Mouse (Mus musculus): Measurements from ENCODE around the gene Sema6c. TPM values are rescaled to one million over a fixed set of nuclear protein-coding genes. Genes with fewer than 3 reads are reported as not detected.
"Not testable (repeated sequence)": the region's sequence is repeated elsewhere in the genome, so short reads cannot be mapped to it uniquely, and the experiment has no call there.

Sema6c gene
- polyA plus RNA-seq, 1 experiment from 2014 or later, result 22.6 TPM

DNA sequence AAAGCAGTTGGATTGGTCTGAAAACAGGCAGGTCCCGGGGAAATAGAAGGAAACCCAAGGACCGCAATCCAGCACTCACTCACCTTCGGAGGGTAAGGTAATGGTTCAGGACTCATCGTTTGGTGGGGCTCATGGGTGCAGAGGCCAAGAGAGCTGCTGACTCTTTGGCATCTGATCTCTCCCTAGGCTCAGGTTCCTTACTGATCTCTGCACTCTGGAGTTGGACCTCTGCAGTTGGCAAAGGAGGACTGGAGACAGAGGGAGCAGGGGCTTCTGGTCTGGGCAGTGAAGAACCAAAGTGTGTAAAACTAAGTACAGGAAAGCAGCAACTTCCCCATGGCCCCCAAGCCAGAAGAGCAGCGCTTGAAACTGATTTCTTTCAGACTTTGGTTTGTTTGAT is 30.2 kb upstream of the Sema6c start:
- no peak for ATAC-seq (ENCODE audit: low FRiP score)
- no peak overlapping the region for H3K9ac ChIP-seq (ENCODE audit: low read depth, low read length)
- WGBS, result 92% methylated on average over 5 of the region's 5 CpGs

DNA sequence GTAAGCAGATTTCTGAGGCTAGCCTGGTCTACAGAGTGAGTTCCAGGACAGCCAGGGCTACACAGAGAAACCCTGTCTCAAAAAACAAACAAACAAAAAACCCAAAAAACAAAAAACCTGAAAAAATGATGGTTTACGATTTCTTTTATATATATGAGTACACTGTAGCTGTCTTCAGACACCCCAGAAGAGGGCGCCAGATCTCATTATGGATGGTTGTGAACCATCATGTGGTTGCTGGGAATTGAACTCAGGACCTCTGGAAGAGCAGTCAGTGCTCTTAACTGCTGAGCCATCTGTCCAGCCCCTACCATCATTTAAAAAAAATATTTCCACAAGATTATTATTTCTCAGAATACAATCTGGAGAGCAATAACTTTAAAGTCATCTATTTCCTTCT is 27.9 kb upstream of the Sema6c start:
- not testable (repeated sequence) for H3K27me3 ChIP-seq (ENCODE audit: control insufficient read depth, insufficient read depth, low read length); H3K9ac ChIP-seq (ENCODE audit: low read depth, low read length); ATAC-seq (ENCODE audit: low FRiP score); H3K4me3 ChIP-seq (ENCODE audit: low read depth, low read length); H3K27ac ChIP-seq (ENCODE audit: low read depth, low read length); DNase-seq (ENCODE audit: low spot score); H3K36me3 ChIP-seq (ENCODE audit: control insufficient read depth, insufficient read depth, low read length); H3K4me1 ChIP-seq (replicated peaks; ENCODE audit: control insufficient read depth, insufficient read depth, low read length); H3K9me3 ChIP-seq (ENCODE audit: control insufficient read depth, low read length); H3K4me2 ChIP-seq (replicated peaks; ENCODE audit: low read depth, low read length)
- WGBS, result 80% methylated on average over 2 of the region's 2 CpGs

More for the DNA sequence above, 30.2 kb upstream of the Sema6c start:
- H3K27me3 ChIP-seq (ENCODE audit: control insufficient read depth, insufficient read depth, low read length), result no peaks in the 10 kb centered on the region
- no peaks in the 10 kb centered on the region for H3K36me3 ChIP-seq (ENCODE audit: control insufficient read depth, insufficient read depth, low read length)
- H3K4me3 ChIP-seq (ENCODE audit: low read depth, low read length), result no peak overlapping the region
- no peak for DNase-seq (ENCODE audit: low spot score)
- H3K4me1 ChIP-seq (replicated peaks; ENCODE audit: control insufficient read depth, insufficient read depth, low read length), result no peaks in the 10 kb centered on the region; the same call in 1 of the 2 replicates
- H3K27ac ChIP-seq (ENCODE audit: low read depth, low read length), result no peak overlapping the region
- H3K4me2 ChIP-seq (replicated peaks; ENCODE audit: low read depth, low read length), result no peak overlapping the region
- no peaks in the 10 kb centered on the region for H3K9me3 ChIP-seq (ENCODE audit: control insufficient read depth, low read length)

DNA sequence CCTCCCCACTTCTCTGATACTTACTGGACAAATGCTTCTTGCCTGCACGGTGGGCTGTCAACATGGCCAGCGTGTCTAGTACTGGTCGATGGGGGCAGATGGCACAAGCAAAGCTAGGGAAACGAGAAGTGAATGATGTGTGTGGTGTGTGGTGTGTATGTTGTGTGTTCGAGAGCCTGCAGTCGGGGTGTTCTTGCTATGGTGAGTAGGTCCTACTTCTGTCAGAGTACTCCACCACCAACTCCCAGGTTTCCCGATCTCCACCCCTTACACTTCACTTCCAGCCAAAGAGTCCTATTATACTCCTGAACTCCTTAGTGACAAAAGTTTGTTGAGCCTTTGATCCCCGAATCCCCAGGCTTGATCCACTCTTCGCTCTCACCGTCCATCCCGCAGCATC is 27.1 kb upstream of the Sema6c start:
- peak overlapping the region; percentile 67 for H3K9ac ChIP-seq (ENCODE audit: low read depth, low read length)
- H3K27me3 ChIP-seq (ENCODE audit: control insufficient read depth, insufficient read depth, low read length), result no peaks in the 10 kb centered on the region
- H3K27ac ChIP-seq (ENCODE audit: low read depth, low read length), result no peak overlapping the region
- 55% methylated on average over 11 of the region's 11 CpGs for WGBS
- H3K4me3 ChIP-seq (ENCODE audit: low read depth, low read length), result peak overlapping the region; percentile 62
- H3K36me3 ChIP-seq (ENCODE audit: control insufficient read depth, insufficient read depth, low read length), result no peaks in the 10 kb centered on the region
- H3K9me3 ChIP-seq (ENCODE audit: control insufficient read depth, low read length), result no peaks in the 10 kb centered on the region
- no peaks in the 10 kb centered on the region; the same call in 1 of the 2 replicates for H3K4me1 ChIP-seq (replicated peaks; ENCODE audit: control insufficient read depth, insufficient read depth, low read length)
- no peak for DNase-seq (ENCODE audit: low spot score)
- peak; percentile 0; the same call in 1 of the 2 replicates for ATAC-seq (ENCODE audit: low FRiP score)
- peak overlapping the region; percentile 74 for H3K4me2 ChIP-seq (replicated peaks; ENCODE audit: low read depth, low read length)

DNA sequence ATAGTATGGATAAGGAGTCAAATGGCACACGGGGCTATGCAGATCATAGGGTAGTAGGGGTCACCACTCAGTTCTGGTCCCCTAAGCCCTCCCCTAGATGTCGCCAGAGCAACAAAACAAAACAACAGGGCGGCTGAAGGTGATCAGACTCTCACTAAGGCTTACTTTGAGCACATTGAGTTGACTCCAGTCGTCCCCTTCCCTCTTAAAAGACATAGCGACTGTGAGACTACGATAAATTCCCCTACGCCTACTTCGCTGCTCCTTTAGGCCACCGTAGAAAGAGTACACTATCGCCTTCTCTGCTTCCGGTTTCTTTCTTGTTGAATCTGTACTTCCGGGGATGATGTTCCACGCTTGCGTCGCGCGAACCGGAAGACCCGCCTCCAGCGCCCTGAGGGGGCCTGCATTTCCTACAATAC is 26.6 kb upstream of the Sema6c start, which contains the start of the genes Scnm1 and Lysmd1:
Gene Scnm1, minus strand, starts transcription at position 332 of the 422 bp plus-strand sequence.
Gene Lysmd1, plus strand, starts transcription at position 409 of the 422 bp plus-strand sequence.
- Histone ChIP-seq H3K9ac (ENCODE audit: low read depth, low read length) (peak within 1 kb of the TSS; percentile 67), H3K27me3 (ENCODE audit: control insufficient read depth, insufficient read depth, low read length) (no peaks in the 10 kb centered on the region), H3K4me2 (replicated peaks; ENCODE audit: low read depth, low read length) (peak within 1 kb of the TSS; percentile 74), H3K27ac (ENCODE audit: low read depth, low read length) (no peak within 1 kb of the TSS; the same call in 1 of the 2 replicates), H3K9me3 (ENCODE audit: control insufficient read depth, low read length) (no peaks in the 10 kb centered on the region), H3K36me3 (ENCODE audit: control insufficient read depth, insufficient read depth, low read length) (no peaks in the 10 kb centered on the region), H3K4me1 (replicated peaks; ENCODE audit: control insufficient read depth, insufficient read depth, low read length) (no peaks in the 10 kb centered on the region; the same call in 1 of the 2 replicates), H3K4me3 (ENCODE audit: low read depth, low read length) (peak within 1 kb of the TSS; percentile 62)
- ATAC-seq (ENCODE audit: low FRiP score), result peak; percentile 93
- peak; percentile 92 for DNase-seq (ENCODE audit: low spot score)
- under 1% methylated on average over 20 of the region's 20 CpGs for WGBS

DNA sequence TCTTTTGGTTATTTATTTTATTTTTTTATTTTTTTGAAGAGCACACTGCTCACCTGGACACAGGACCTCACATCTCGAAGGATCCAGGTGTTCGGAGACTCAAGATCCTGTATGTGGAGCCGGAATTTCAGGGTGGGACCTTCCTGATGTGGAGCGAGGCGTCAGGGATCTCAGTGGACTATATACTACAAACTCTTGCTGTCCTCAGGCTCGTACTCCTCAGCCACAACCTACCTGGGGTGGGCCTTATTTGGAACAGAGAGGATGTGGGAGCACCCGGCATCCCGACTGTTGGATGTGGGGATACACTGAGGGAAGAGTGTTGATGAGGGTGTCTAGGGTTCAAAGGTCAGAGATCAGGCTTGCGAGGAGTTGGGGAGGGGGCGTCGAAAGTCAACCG is 26.1 kb upstream of the Sema6c start:
- H3K27me3 ChIP-seq (ENCODE audit: control insufficient read depth, insufficient read depth, low read length); H3K9ac ChIP-seq (ENCODE audit: low read depth, low read length); DNase-seq (ENCODE audit: low spot score); H3K27ac ChIP-seq (ENCODE audit: low read depth, low read length); H3K4me1 ChIP-seq (replicated peaks; ENCODE audit: control insufficient read depth, insufficient read depth, low read length); H3K4me2 ChIP-seq (replicated peaks; ENCODE audit: low read depth, low read length); H3K9me3 ChIP-seq (ENCODE audit: control insufficient read depth, low read length); H3K36me3 ChIP-seq (ENCODE audit: control insufficient read depth, insufficient read depth, low read length): not testable (repeated sequence)
- WGBS, result no CpG with 5 or more reads among the region's 12 CpGs
- H3K4me3 ChIP-seq (ENCODE audit: low read depth, low read length), result peak overlapping the region; percentile 62
- ATAC-seq (ENCODE audit: low FRiP score), result peak; percentile 61

DNA sequence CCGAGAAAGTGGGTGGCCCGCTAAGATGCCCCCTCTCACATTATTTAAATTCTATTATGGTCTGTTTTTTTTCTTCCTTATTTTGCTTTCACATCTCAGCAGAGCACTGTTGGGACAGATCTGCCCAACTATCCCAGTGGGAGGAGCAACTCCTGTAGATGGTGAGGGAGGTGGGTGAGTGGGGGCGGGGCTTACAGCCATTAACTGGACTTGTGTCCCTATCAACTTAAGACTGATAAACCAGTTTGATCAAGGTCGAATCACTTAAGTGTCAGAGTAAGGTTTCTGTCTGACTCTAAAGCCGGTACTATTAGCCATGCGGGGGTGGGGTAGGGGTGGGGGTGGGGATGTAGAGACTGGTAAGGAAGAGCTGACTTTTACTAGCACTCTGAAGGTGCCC is 25.2 kb upstream of the Sema6c start:
- 0 out of 2 replicates have a peak overlapping the region, but pooled peaks have one; percentile 7 for H3K9ac ChIP-seq (ENCODE audit: low read depth, low read length)
- ATAC-seq (ENCODE audit: low FRiP score), result no peak
- H3K9me3 ChIP-seq (ENCODE audit: control insufficient read depth, low read length), result no peaks in the 10 kb centered on the region
- DNase-seq (ENCODE audit: low spot score), result peak; percentile 30
- no peaks in the 10 kb centered on the region for H3K36me3 ChIP-seq (ENCODE audit: control insufficient read depth, insufficient read depth, low read length)
- H3K4me1 ChIP-seq (replicated peaks; ENCODE audit: control insufficient read depth, insufficient read depth, low read length), result no peaks in the 10 kb centered on the region; the same call in 1 of the 2 replicates
- H3K4me2 ChIP-seq (replicated peaks; ENCODE audit: low read depth, low read length), result peak overlapping the region; percentile 44
- H3K27me3 ChIP-seq (ENCODE audit: control insufficient read depth, insufficient read depth, low read length), result no peaks in the 10 kb centered on the region
- peak overlapping the region; percentile 21; the same call in 1 of the 2 replicates for H3K4me3 ChIP-seq (ENCODE audit: low read depth, low read length)
- H3K27ac ChIP-seq (ENCODE audit: low read depth, low read length), result no peak overlapping the region
- 34% methylated on average over 6 of the region's 6 CpGs for WGBS

DNA sequence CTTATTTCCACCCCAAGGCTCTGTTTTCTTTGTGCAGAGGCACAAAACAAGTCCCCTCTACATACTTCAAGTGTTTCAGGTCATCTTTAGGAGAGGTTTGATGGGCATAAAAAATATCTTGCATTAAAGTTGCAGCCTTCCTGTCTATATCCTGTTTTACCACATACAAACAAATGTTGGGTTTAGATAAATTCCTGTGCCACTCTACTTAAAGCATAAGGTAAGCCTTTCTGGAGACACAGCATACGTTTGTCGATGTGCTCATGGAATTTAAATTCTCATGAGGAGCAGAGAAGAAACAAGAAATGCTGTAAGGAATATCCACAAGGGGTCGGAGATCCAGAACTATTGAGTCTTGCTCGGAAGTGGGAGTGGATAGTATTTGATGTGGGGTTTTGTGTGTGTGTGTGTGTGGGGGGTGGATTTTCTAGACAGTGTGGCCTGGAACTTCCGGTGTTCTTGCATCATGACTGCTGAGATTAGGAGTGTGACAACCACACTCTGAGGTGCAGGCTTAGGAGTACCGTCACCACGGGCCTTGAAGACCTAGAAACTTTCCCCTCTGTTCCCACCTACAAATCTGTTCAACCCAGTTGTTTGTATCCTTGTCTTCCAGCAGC is 24.7 kb upstream of the Sema6c start:
- Histone ChIP-seq H3K4me2 (replicated peaks; ENCODE audit: low read depth, low read length) (peak overlapping the region; percentile 44; the same call in 1 of the 2 replicates), H3K9me3 (ENCODE audit: control insufficient read depth, low read length) (no peaks in the 10 kb centered on the region), H3K4me3 (ENCODE audit: low read depth, low read length) (no peak overlapping the region), H3K27ac (ENCODE audit: low read depth, low read length) (no peak overlapping the region), H3K27me3 (ENCODE audit: control insufficient read depth, insufficient read depth, low read length) (no peaks in the 10 kb centered on the region), H3K9ac (ENCODE audit: low read depth, low read length) (no peak overlapping the region), H3K4me1 (replicated peaks; ENCODE audit: control insufficient read depth, insufficient read depth, low read length) (no peaks in the 10 kb centered on the region; the same call in 1 of the 2 replicates), H3K36me3 (ENCODE audit: control insufficient read depth, insufficient read depth, low read length) (no peaks in the 10 kb centered on the region)
- ATAC-seq (ENCODE audit: low FRiP score), result no peak
- no peak for DNase-seq (ENCODE audit: low spot score)
- WGBS, result 88% methylated on average over 7 of the region's 7 CpGs

DNA sequence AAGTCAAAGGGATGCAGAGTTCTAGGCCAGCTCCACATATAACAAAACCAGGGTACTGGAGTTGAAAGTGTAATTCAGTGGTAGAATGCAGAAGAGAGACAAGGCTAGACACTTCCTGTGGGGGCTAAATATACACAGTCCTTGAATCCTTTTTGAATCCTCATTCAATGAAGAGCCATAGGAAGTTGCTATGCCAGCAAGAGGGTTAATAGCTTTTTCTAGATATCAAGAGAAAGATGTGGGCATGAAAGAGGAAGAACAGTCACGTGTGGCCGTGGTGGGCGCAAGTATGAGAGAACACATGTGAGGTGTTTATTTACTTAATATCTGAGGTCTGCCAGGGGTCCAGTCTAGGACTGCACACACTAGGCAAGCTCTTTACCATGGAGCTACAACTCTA is 23.9 kb upstream of the Sema6c start:
- Histone ChIP-seq H3K4me1 (replicated peaks; ENCODE audit: control insufficient read depth, insufficient read depth, low read length) (no peaks in the 10 kb centered on the region; the same call in 1 of the 2 replicates), H3K4me2 (replicated peaks; ENCODE audit: low read depth, low read length) (no peak overlapping the region), H3K27ac (ENCODE audit: low read depth, low read length) (no peak overlapping the region), H3K36me3 (ENCODE audit: control insufficient read depth, insufficient read depth, low read length) (no peaks in the 10 kb centered on the region), H3K9ac (ENCODE audit: low read depth, low read length) (no peak overlapping the region), H3K9me3 (ENCODE audit: control insufficient read depth, low read length) (no peaks in the 10 kb centered on the region), H3K27me3 (ENCODE audit: control insufficient read depth, insufficient read depth, low read length) (no peaks in the 10 kb centered on the region), H3K4me3 (ENCODE audit: low read depth, low read length) (no peak overlapping the region)
- ATAC-seq (ENCODE audit: low FRiP score) (no peak), DNase-seq (ENCODE audit: low spot score) (no peak)
- 87% methylated on average over 3 of the region's 3 CpGs for WGBS
